Mouse (Mus musculus) midbrain, embryonic 11.5 days (tissue): ENCODE measurements around the gene Ttll4. TPM values are rescaled to one million over a fixed set of nuclear protein-coding genes. Genes with fewer than 3 reads are reported as not detected.

Experiments used
- ATAC-seq: fragments of 200-750 bp; cut with Nextera tagmentation; 2 replicates; pipeline ENCODE4 v1.8.0; 2017; ENCODE audit warnings: moderate TSS enrichment, moderate library complexity; ENCODE audit not compliant: low FRiP score
- DNase-seq: peaks from one replicate; pipeline ENCODE4 v3.0.0; 2015; ENCODE audit warnings: low spot score; ENCODE audit errors: missing footprints
- H3K27ac ChIP-seq: fragments of 300-500 bp; sonication (generic); 2 replicates; pipeline ENCODE4 v1.5.1; 2014; ENCODE audit warnings: low read depth, low read length
- H3K27me3 ChIP-seq: fragments of 300-500 bp; sonication (generic); 2 replicates; pipeline ENCODE4 v1.6.1; 2014; ENCODE audit warnings: mild to moderate bottlenecking, low read length, moderate library complexity, mixed read lengths; ENCODE audit not compliant: control insufficient read depth, insufficient read depth
- H3K36me3 ChIP-seq: fragments of 300-500 bp; sonication (generic); 2 replicates; pipeline ENCODE4 v1.6.1; 2014; ENCODE audit warnings: mild to moderate bottlenecking, low read length, moderate library complexity, mixed read lengths; ENCODE audit not compliant: control insufficient read depth, insufficient read depth
- H3K4me1 ChIP-seq: fragments of 300-500 bp; sonication (generic); 2 replicates; pipeline ENCODE4 v1.6.1; 2014; ENCODE audit warnings: low read length; ENCODE audit not compliant: control insufficient read depth, insufficient read depth
- H3K4me2 ChIP-seq: fragments of 300-500 bp; sonication (generic); 2 replicates; pipeline ENCODE4 v1.6.1; 2014; ENCODE audit warnings: mild to moderate bottlenecking, moderate library complexity
- H3K4me3 ChIP-seq: fragments of 300-500 bp; sonication (generic); 2 replicates; pipeline ENCODE4 v1.5.1; 2014; ENCODE audit warnings: low read depth, low read length
- H3K9ac ChIP-seq: fragments of 300-500 bp; sonication (generic); 2 replicates; pipeline ENCODE4 v1.6.1; 2014; ENCODE audit warnings: low read length
- H3K9me3 ChIP-seq: fragments of 300-500 bp; sonication (generic); 2 replicates; pipeline ENCODE4 v1.6.1; 2016; ENCODE audit warnings: low read length; ENCODE audit not compliant: control insufficient read depth
- WGBS: fragments of 180-500 bp; shearing (Covaris S2); extraction: QIAGEN DNeasy Blood & Tissue Kit; methylation state at CpG from one replicate; pipeline ENCODE4 v1.1.7; 2014; 5-methylcytosine and 5-hydroxymethylcytosine counted together
- polyA plus RNA-seq: library from polyadenylated mRNA; unstranded; fragments of >200 nt; fragmentation: Nextera tagmentation; extraction: Ambion mirVana; gene quantifications from 2 replicates; pipeline ENCODE4 v1.2.1, GENCODE M21; 2014

The Ttll4 gene
- polyA plus RNA-seq, 1 experiment from 2014 or later, result 41.8 TPM

- 38% methylated on average over 12 of the region's 12 CpGs for WGBS
- Histone ChIP-seq H3K4me2 (peak overlapping the region; percentile 92), H3K9ac (peak overlapping the region; percentile 65), H3K36me3 (no peaks in the 10 kb centered on the region), H3K27me3 (no peaks in the 10 kb centered on the region), H3K27ac (no peak overlapping the region), H3K4me1 (no peaks in the 10 kb centered on the region), H3K4me3 (peak overlapping the region; percentile 43), H3K9me3 (no peaks in the 10 kb centered on the region)
- ATAC-seq (no peak; the same call in 1 of the 2 replicates), DNase-seq (peak; percentile 90)
Measured at GRCm38 (mm10) chr1:74713859-74714730, 52.5 kb downstream of the Ttll4 start.

- ATAC-seq (no peak), DNase-seq (no peak)
- Histone ChIP-seq H3K27me3 (no peaks in the 10 kb centered on the region), H3K9ac (no peak overlapping the region), H3K4me2 (no peak overlapping the region), H3K4me1 (no peaks in the 10 kb centered on the region), H3K9me3 (no peaks in the 10 kb centered on the region), H3K36me3 (no peaks in the 10 kb centered on the region), H3K4me3 (no peak overlapping the region), H3K27ac (no peak overlapping the region)
- 67% methylated on average over 2 of the region's 2 CpGs for WGBS
Measured at GRCm38 (mm10) chr1:74714967-74715366, 53.4 kb downstream of the Ttll4 start.

GRCm38 (mm10) chr1:74715468-74715867 is 53.9 kb downstream of the Ttll4 start:
- DNase-seq (no peak), ATAC-seq (no peak)
- no peaks in the 10 kb centered on the region for H3K36me3 ChIP-seq
- 71% methylated on average over 5 of the region's 5 CpGs for WGBS
- no peak overlapping the region for H3K27ac ChIP-seq
- H3K4me3 ChIP-seq, result no peak overlapping the region
- no peaks in the 10 kb centered on the region for H3K4me1 ChIP-seq
- H3K9ac ChIP-seq, result no peak overlapping the region
- H3K4me2 ChIP-seq, result no peak overlapping the region
- H3K27me3 ChIP-seq, result no peaks in the 10 kb centered on the region
- no peaks in the 10 kb centered on the region for H3K9me3 ChIP-seq

- Histone ChIP-seq H3K27me3 (no peaks in the 10 kb centered on the region), H3K9ac (no peak overlapping the region), H3K4me1 (no peaks in the 10 kb centered on the region), H3K4me2 (no peak overlapping the region), H3K4me3 (no peak overlapping the region), H3K27ac (no peak overlapping the region), H3K9me3 (no peaks in the 10 kb centered on the region), H3K36me3 (no peaks in the 10 kb centered on the region)
- no peak for DNase-seq
- no peak for ATAC-seq
- 90% methylated on average over 6 of the region's 6 CpGs for WGBS
Measured at GRCm38 (mm10) chr1:74715886-74716285, 54.3 kb downstream of the Ttll4 start.

DNA sequence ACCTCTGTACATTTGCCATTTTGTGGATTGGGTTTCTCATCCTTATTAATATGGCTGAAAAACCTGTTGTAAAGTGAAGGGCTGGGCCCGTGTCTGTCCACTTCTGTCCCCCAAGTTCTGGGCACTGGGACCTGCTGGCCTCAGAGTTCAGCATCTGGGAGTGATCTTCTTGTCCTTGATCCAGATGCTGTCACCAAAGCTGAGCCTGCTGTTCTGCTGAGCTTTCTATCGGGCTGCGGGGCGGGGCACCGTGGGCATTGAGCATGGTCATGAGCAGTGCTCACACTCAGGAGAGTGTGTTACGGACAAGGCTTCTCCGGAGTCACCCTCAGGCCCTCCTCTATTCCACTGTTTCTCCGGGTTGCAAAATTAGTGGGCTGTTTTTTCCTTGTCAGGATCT is 56.6 kb downstream of the Ttll4 start:
- Histone ChIP-seq H3K27ac (no peak overlapping the region), H3K9ac (no peak overlapping the region), H3K36me3 (no peaks in the 10 kb centered on the region), H3K27me3 (no peaks in the 10 kb centered on the region), H3K9me3 (no peaks in the 10 kb centered on the region), H3K4me1 (no peaks in the 10 kb centered on the region), H3K4me3 (no peak overlapping the region), H3K4me2 (no peak overlapping the region)
- DNase-seq (no peak), ATAC-seq (no peak)
- WGBS, result 86% methylated on average over 8 of the region's 8 CpGs

GRCm38 (mm10) chr1:74719281-74719680 is 57.7 kb downstream of the Ttll4 start:
- no peaks in the 10 kb centered on the region for H3K4me1 ChIP-seq
- H3K27ac ChIP-seq, result no peak overlapping the region
- H3K4me2 ChIP-seq, result no peak overlapping the region
- no peak overlapping the region for H3K9ac ChIP-seq
- no peak for DNase-seq
- H3K27me3 ChIP-seq, result no peaks in the 10 kb centered on the region
- no peaks in the 10 kb centered on the region for H3K9me3 ChIP-seq
- 72% methylated on average over 3 of the region's 3 CpGs for whole genome bisulfite sequencing
- no peak for ATAC-seq
- H3K36me3 ChIP-seq, result no peaks in the 10 kb centered on the region
- H3K4me3 ChIP-seq, result no peak overlapping the region

- Histone ChIP-seq H3K4me2 (no peak overlapping the region), H3K36me3 (no peaks in the 10 kb centered on the region), H3K9ac (no peak overlapping the region), H3K9me3 (no peaks in the 10 kb centered on the region), H3K4me3 (no peak overlapping the region), H3K27me3 (no peaks in the 10 kb centered on the region), H3K27ac (no peak overlapping the region), H3K4me1 (no peaks in the 10 kb centered on the region)
- WGBS, result 82% methylated on average over 6 of the region's 6 CpGs
- DNase-seq, result no peak
- ATAC-seq, result no peak
Measured at GRCm38 (mm10) chr1:74721657-74722056, 60.1 kb downstream of the Ttll4 start.

- Histone ChIP-seq H3K4me1 (no peaks in the 10 kb centered on the region), H3K9ac (no peak overlapping the region), H3K4me2 (no peak overlapping the region), H3K27ac (no peak overlapping the region), H3K4me3 (no peak overlapping the region), H3K27me3 (no peaks in the 10 kb centered on the region), H3K36me3 (no peaks in the 10 kb centered on the region), H3K9me3 (no peaks in the 10 kb centered on the region)
- DNase-seq (no peak), ATAC-seq (no peak)
- WGBS, result 73% methylated on average over 2 of the region's 2 CpGs
Measured at GRCm38 (mm10) chr1:74723748-74724147, 62.2 kb downstream of the Ttll4 start.

DNA sequence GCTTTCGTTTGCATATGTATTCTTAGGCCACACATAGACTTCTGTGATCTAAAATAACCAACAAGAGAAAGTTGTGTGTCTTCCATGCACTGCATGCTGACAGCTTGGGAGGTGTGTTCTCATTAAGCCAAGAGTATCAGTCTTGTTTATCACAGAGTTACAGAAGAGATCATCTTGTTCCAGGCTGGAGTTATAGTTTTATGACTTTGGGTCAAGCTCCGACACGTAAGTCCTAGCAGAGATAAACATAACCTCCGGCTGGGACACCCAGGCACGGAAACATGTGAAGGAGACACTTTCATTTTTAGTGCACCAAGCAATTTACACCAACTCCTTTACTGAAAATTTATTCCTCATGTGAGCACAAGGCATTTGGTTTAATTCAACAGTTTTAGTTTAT is 64.6 kb downstream of the Ttll4 start:
- Histone ChIP-seq H3K4me2 (no peak overlapping the region), H3K9me3 (no peaks in the 10 kb centered on the region), H3K27me3 (no peaks in the 10 kb centered on the region), H3K4me1 (no peaks in the 10 kb centered on the region), H3K9ac (no peak overlapping the region), H3K4me3 (no peak overlapping the region), H3K36me3 (no peaks in the 10 kb centered on the region), H3K27ac (no peak overlapping the region)
- no peak for DNase-seq
- ATAC-seq, result no peak
- WGBS, result 84% methylated on average over 5 of the region's 5 CpGs
